In genomic region chr2:106162681-106163080, GRCm38 (mm10) we compare ENCODE assay signal across 24 mouse cellular contexts.
A peak's percentile ranks its signal among the peaks of the same experiment; 100 is the strongest.
DNase-seq lines count a peak whose midpoint lies in the region; ATAC-seq lines count a peak whose summit lies in the region.
"Had no signal": no experiment of that assay in that cellular context is flagged by ENCODE, and none has a peak within 500 bp of the region (broad histone marks: within the 10 kb centered on the region; RNA-seq: fewer than 3 reads in every experiment).

No protein-coding gene starts in this region.

- H3K4me2 ChIP-seq in hindbrain, embryonic 12.5 days (replicated peaks): no peak overlapping the region
- H3K4me2 ChIP-seq: embryonic facial prominence, embryonic 15.5 days; heart, embryonic 12.5 days; heart, embryonic 15.5 days; hindbrain, embryonic 15.5 days had no signal

- 0 out of 2 replicates have a peak, but pooled peaks cover 3% of the 10 kb centered on the region for H3K4me1 ChIP-seq in hindbrain, embryonic 12.5 days
- H3K4me1 ChIP-seq: embryonic facial prominence, embryonic 15.5 days; heart, embryonic 12.5 days; heart, embryonic 15.5 days; hindbrain, embryonic 15.5 days had no signal

- no peak overlapping the region for H3K27ac ChIP-seq in hindbrain, embryonic 12.5 days
- H3K27ac ChIP-seq: embryonic facial prominence, embryonic 15.5 days; heart, embryonic 15.5 days; hindbrain, embryonic 15.5 days had no signal

- H3K9ac ChIP-seq in hindbrain, embryonic 12.5 days: no peak overlapping the region
- H3K9ac ChIP-seq: embryonic facial prominence, embryonic 15.5 days; forebrain, postnatal 0 days; heart, embryonic 12.5 days; heart, embryonic 15.5 days; hindbrain, embryonic 15.5 days had no signal

- DNase-seq in embryo, embryonic 10.5 days (ENCODE audit: low spot score): peak; percentile 52
- DNase-seq in embryo, embryonic 9.5 days (ENCODE audit: extremely low spot score): no peak
- DNase-seq in A20 (ENCODE audit: low read depth, low spot score): peak; percentile 8
- DNase-seq in mesoderm, embryonic 11.5 days (ENCODE audit: low read depth, low spot score): peak; percentile 27
- DNase-seq in adrenal gland, postnatal 25 days: no peak
- DNase-seq: adrenal gland, adult 8-10 months; adrenal gland, postnatal 36 days; B cell, adult 2 months; cerebellum, adult 18-20 months; cerebellum, adult 9-10 months; cerebellum, postnatal 14 days; forebrain, postnatal 0 days; gastrocnemius, postnatal 25 days; heart, adult 18-20 months; heart, postnatal 10 days; heart, postnatal 4 days had no signal

- H3K36me3 ChIP-seq in hindbrain, embryonic 12.5 days: no peaks in the 10 kb centered on the region
- H3K36me3 ChIP-seq: embryonic facial prominence, embryonic 15.5 days; heart, embryonic 12.5 days; heart, embryonic 15.5 days; hindbrain, embryonic 15.5 days had no signal

- no peaks in the 10 kb centered on the region for H3K9me3 ChIP-seq in hindbrain, embryonic 12.5 days (replicated peaks)
- H3K9me3 ChIP-seq: embryonic facial prominence, embryonic 15.5 days; heart, embryonic 12.5 days; heart, embryonic 15.5 days; hindbrain, embryonic 15.5 days had no signal

- no peak overlapping the region for H3K4me3 ChIP-seq in hindbrain, embryonic 12.5 days
- H3K4me3 ChIP-seq: embryonic facial prominence, embryonic 15.5 days; heart, embryonic 12.5 days; heart, embryonic 15.5 days; hindbrain, embryonic 15.5 days had no signal

- ATAC-seq in hindbrain, embryonic 12.5 days (ENCODE audit: low FRiP score): no peak
- ATAC-seq: activated CD4-positive, CD25-positive, alpha-beta regulatory T cell, adult 4 months; forebrain, embryonic 14.5 days; forebrain, postnatal 0 days; intestine, postnatal 0 days had no signal

- 65% methylated on average over 4 of the region's 4 CpGs for WGBS in hindbrain, embryonic 12.5 days

- no peaks in the 10 kb centered on the region for H3K27me3 ChIP-seq in hindbrain, embryonic 12.5 days
- H3K27me3 ChIP-seq: embryonic facial prominence, embryonic 15.5 days; heart, embryonic 12.5 days; heart, embryonic 15.5 days; hindbrain, embryonic 15.5 days had no signal

Comparison
In these comparisons a context has a peak if more than half of its experiments do, and no peak if none do; other contexts are left out.
1. DNase-seq: peak in embryo, embryonic 10.5 days (single experiment), A20 (single experiment) and mesoderm, embryonic 11.5 days (single experiment); none in embryo, embryonic 9.5 days (single experiment) and adrenal gland, postnatal 25 days (single experiment).